Mouse (Mus musculus) limb, embryonic 11.5 days (tissue): ENCODE data around the gene Pcdh9. TPM values are rescaled to one million over a fixed set of nuclear protein-coding genes. Genes with fewer than 3 reads are reported as not detected.

ENCODE experiments used
- ATAC-seq: fragments of 200-750 bp; cut with Nextera tagmentation; 2 replicates; pipeline ENCODE4 v1.8.0; 2017; ENCODE audit warnings: low read depth; ENCODE audit not compliant: insufficient number of reproducible peaks, low FRiP score, low TSS enrichment
- DNase-seq: peaks from one replicate; pipeline ENCODE4 v3.0.0-alpha.2; 2015; ENCODE audit warnings: low spot score
- H3K27ac ChIP-seq: fragments of 300-500 bp; sonication (generic); replicated peaks from 2 replicates; pipeline ENCODE4 v1.5.1; 2014; ENCODE audit warnings: low read depth, mild to moderate bottlenecking, low read length
- H3K27me3 ChIP-seq: fragments of 300-500 bp; sonication (generic); 2 replicates; pipeline ENCODE4 v1.6.1; 2014; ENCODE audit warnings: mild to moderate bottlenecking, low read length, mixed read lengths; ENCODE audit not compliant: control insufficient read depth, insufficient read depth
- H3K36me3 ChIP-seq: fragments of 300-500 bp; sonication (generic); 2 replicates; pipeline ENCODE4 v1.6.1; 2014; ENCODE audit warnings: mild to moderate bottlenecking, low read length, moderate library complexity, mixed read lengths; ENCODE audit not compliant: control insufficient read depth, insufficient read depth
- H3K4me1 ChIP-seq: fragments of 300-500 bp; sonication (generic); 2 replicates; pipeline ENCODE4 v1.6.1; 2014; ENCODE audit warnings: low read length, mixed read lengths; ENCODE audit not compliant: control insufficient read depth, insufficient read depth
- H3K4me2 ChIP-seq: fragments of 300-500 bp; sonication (generic); 2 replicates; pipeline ENCODE4 v1.6.1; 2014; ENCODE audit warnings: low read depth, mild to moderate bottlenecking, moderate library complexity; ENCODE audit not compliant: severe bottlenecking
- H3K4me3 ChIP-seq: fragments of 300-500 bp; sonication (generic); 2 replicates; pipeline ENCODE4 v1.5.1; 2014; ENCODE audit warnings: low read depth, low read length
- H3K9ac ChIP-seq: fragments of 300-500 bp; sonication (generic); 2 replicates; pipeline ENCODE4 v1.6.1; 2014; ENCODE audit warnings: mild to moderate bottlenecking, low read length
- H3K9me3 ChIP-seq: fragments of 300-500 bp; sonication (generic); 2 replicates; pipeline ENCODE4 v1.6.1; 2016; ENCODE audit warnings: low read length; ENCODE audit not compliant: control insufficient read depth
- WGBS: fragments of 180-500 bp; shearing (Covaris S2); extraction: QIAGEN DNeasy Blood & Tissue Kit; methylation state at CpG from one replicate; pipeline ENCODE4 v1.1.7; 2014; 5-methylcytosine and 5-hydroxymethylcytosine counted together
- polyA plus RNA-seq: library from polyadenylated mRNA; unstranded; fragments of >200 nt; fragmentation: Nextera tagmentation; extraction: Ambion mirVana; gene quantifications from 2 replicates; pipeline ENCODE4 v1.2.1, GENCODE M21; 2014

The Pcdh9 gene
- polyA plus RNA-seq, 1 experiment from 2014 or later, result 17.2 TPM

GRCm38 (mm10) chr14:93317393-93317792, 573.1 kb downstream of the Pcdh9 start:
- Histone ChIP-seq H3K9me3 (no peaks in the 10 kb centered on the region), H3K4me1 (no peaks in the 10 kb centered on the region), H3K36me3 (no peaks in the 10 kb centered on the region), H3K9ac (no peak overlapping the region), H3K4me2 (no peak overlapping the region), H3K4me3 (no peak overlapping the region), H3K27me3 (no peaks in the 10 kb centered on the region), H3K27ac (no peak overlapping the region)
- ATAC-seq (no peak), DNase-seq (no peak)

- 60% methylated on average over 2 of the region's 2 CpGs for WGBS
- H3K4me1 ChIP-seq, result no peaks in the 10 kb centered on the region
- no peak for ATAC-seq
- H3K4me2 ChIP-seq, result no peak overlapping the region
- no peak overlapping the region for H3K27ac ChIP-seq
- no peaks in the 10 kb centered on the region for H3K36me3 ChIP-seq
- no peak for DNase-seq
- no peaks in the 10 kb centered on the region for H3K9me3 ChIP-seq
- no peaks in the 10 kb centered on the region for H3K27me3 ChIP-seq
- H3K4me3 ChIP-seq, result no peak overlapping the region
- no peak overlapping the region for H3K9ac ChIP-seq
Observed at GRCm38 (mm10) chr14:93288361-93288760, 602.1 kb downstream of the Pcdh9 start.

GRCm38 (mm10) chr14:93287642-93288041, 602.8 kb downstream of the Pcdh9 start:
- Histone ChIP-seq H3K4me2 (no peak overlapping the region), H3K9me3 (no peaks in the 10 kb centered on the region), H3K27me3 (no peaks in the 10 kb centered on the region), H3K4me3 (no peak overlapping the region), H3K9ac (no peak overlapping the region), H3K4me1 (no peaks in the 10 kb centered on the region), H3K36me3 (no peaks in the 10 kb centered on the region), H3K27ac (no peak overlapping the region)
- ATAC-seq, result no peak
- WGBS, result 27% methylated on average over 1 of the region's 1 CpGs
- DNase-seq, result peak; percentile 45

GRCm38 (mm10) chr14:93285136-93285535, 605.3 kb downstream of the Pcdh9 start:
- Histone ChIP-seq H3K4me1 (no peaks in the 10 kb centered on the region), H3K4me2 (no peak overlapping the region), H3K27me3 (no peaks in the 10 kb centered on the region), H3K9me3 (no peaks in the 10 kb centered on the region), H3K27ac (no peak overlapping the region), H3K4me3 (no peak overlapping the region), H3K36me3 (no peaks in the 10 kb centered on the region), H3K9ac (no peak overlapping the region)
- 85% methylated on average over 7 of the region's 7 CpGs for WGBS
- ATAC-seq (no peak), DNase-seq (no peak)

- 81% methylated on average over 3 of the region's 3 CpGs for WGBS
- DNase-seq (no peak), ATAC-seq (no peak)
- Histone ChIP-seq H3K27ac (no peak overlapping the region), H3K9ac (no peak overlapping the region), H3K4me1 (no peaks in the 10 kb centered on the region), H3K27me3 (no peaks in the 10 kb centered on the region), H3K4me2 (no peak overlapping the region), H3K4me3 (no peak overlapping the region), H3K9me3 (no peaks in the 10 kb centered on the region), H3K36me3 (no peaks in the 10 kb centered on the region)
Observed at GRCm38 (mm10) chr14:93284009-93284408, 606.5 kb downstream of the Pcdh9 start.

GRCm38 (mm10) chr14:93275661-93276060, 614.8 kb downstream of the Pcdh9 start:
- H3K4me2 ChIP-seq, result no peak overlapping the region
- H3K9ac ChIP-seq, result no peak overlapping the region
- DNase-seq (no peak), ATAC-seq (no peak)
- no peaks in the 10 kb centered on the region for H3K27me3 ChIP-seq
- no peaks in the 10 kb centered on the region for H3K9me3 ChIP-seq
- H3K4me3 ChIP-seq, result no peak overlapping the region
- H3K27ac ChIP-seq, result no peak overlapping the region
- H3K36me3 ChIP-seq, result no peaks in the 10 kb centered on the region
- H3K4me1 ChIP-seq, result no peaks in the 10 kb centered on the region

GRCm38 (mm10) chr14:93274767-93275166, 615.7 kb downstream of the Pcdh9 start:
- ATAC-seq, result no peak
- Histone ChIP-seq H3K27ac (no peak overlapping the region), H3K4me3 (no peak overlapping the region), H3K36me3 (no peaks in the 10 kb centered on the region), H3K27me3 (no peaks in the 10 kb centered on the region), H3K9ac (no peak overlapping the region), H3K4me2 (no peak overlapping the region), H3K9me3 (no peaks in the 10 kb centered on the region), H3K4me1 (no peaks in the 10 kb centered on the region)
- DNase-seq, result no peak

GRCm38 (mm10) chr14:93253411-93253810, 637.1 kb downstream of the Pcdh9 start:
- Histone ChIP-seq H3K27me3 (no peaks in the 10 kb centered on the region), H3K4me2 (no peak overlapping the region), H3K4me1 (no peaks in the 10 kb centered on the region), H3K36me3 (no peaks in the 10 kb centered on the region), H3K9me3 (no peaks in the 10 kb centered on the region), H3K27ac (no peak overlapping the region), H3K9ac (no peak overlapping the region), H3K4me3 (no peak overlapping the region)
- ATAC-seq (no peak), DNase-seq (no peak)
- WGBS, result 94% methylated on average over 1 of the region's 1 CpGs

- H3K9me3 ChIP-seq, result no peaks in the 10 kb centered on the region
- H3K4me3 ChIP-seq, result no peak overlapping the region
- H3K27me3 ChIP-seq, result no peaks in the 10 kb centered on the region
- no peak overlapping the region for H3K4me2 ChIP-seq
- 76% methylated on average over 3 of the region's 3 CpGs for WGBS
- H3K9ac ChIP-seq, result no peak overlapping the region
- no peaks in the 10 kb centered on the region for H3K4me1 ChIP-seq
- H3K27ac ChIP-seq, result no peak overlapping the region
- no peaks in the 10 kb centered on the region for H3K36me3 ChIP-seq
- DNase-seq (no peak), ATAC-seq (no peak)
Observed at GRCm38 (mm10) chr14:93240263-93240662, 650.2 kb downstream of the Pcdh9 start.
